9 mouse cellular contexts compared by ENCODE assay signal in the genomic region with DNA sequence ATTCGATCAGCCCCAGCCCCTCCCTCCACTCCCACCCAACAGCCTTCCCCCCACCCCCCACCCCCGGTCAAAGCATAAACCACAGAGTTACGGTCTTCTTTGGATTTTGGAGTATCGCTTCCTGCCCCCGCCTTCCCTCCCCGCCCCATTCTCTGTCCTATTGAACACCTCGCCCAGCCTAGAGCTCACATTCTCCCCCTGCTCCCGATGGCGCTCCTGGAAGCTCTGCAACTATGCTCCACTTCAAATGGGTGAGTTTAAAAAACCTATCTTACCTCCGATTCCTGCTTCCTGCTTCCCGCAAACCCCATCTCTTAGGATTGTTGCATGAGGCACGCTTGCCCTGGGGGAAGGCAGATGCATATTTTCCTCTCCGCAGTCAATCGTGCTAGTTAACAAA.
DNase-seq lines count a peak whose midpoint lies in the region; ATAC-seq and TF ChIP-seq lines count a peak whose summit lies in the region.
"Had no signal": no experiment of that assay in that cellular context is flagged by ENCODE, and none has a peak within 500 bp of the region (broad histone marks: within the 10 kb centered on the region; RNA-seq: fewer than 3 reads in every experiment).

No protein-coding gene starts in this region.

- peak; percentile 29 to 71 for DNase-seq in adrenal gland, adult (ENCODE audit: inconsistent age in 2 of 2, low spot score in 1 of 2)
- DNase-seq in adrenal gland, postnatal 4 days (ENCODE audit: low spot score in 2 of 2): no peak
- DNase-seq in ES-CJ7 (ENCODE audit: low read depth, low spot score): peak; percentile 19
- DNase-seq in hindbrain, embryonic 11.5 days (ENCODE audit: low spot score): peak; percentile 60
- DNase-seq in liver, embryonic 14.5 days (ENCODE audit: low read depth in 3 of 3, low spot score in 3 of 3): no peak
- peak; percentile 46 for DNase-seq in right cerebral cortex, postnatal 4 days

- TF ChIP-seq CTCF in liver, embryonic 14.5 days (IDR thresholded peaks at IDR 0.05; ENCODE audit: low read depth): no peak

- H3K4me1 ChIP-seq in embryonic facial prominence, embryonic 15.5 days: peaks cover 30% of the 10 kb centered on the region
- no peaks in the 10 kb centered on the region for H3K4me1 ChIP-seq in hindbrain, embryonic 11.5 days (replicated peaks; ENCODE audit: control insufficient read depth, insufficient read depth, low read length)
- H3K4me1 ChIP-seq in liver, embryonic 14.5 days (replicated peaks; ENCODE audit: control insufficient read depth in 2 of 2, insufficient read depth in 2 of 2, low read length in 1 of 2): no peaks in the 10 kb centered on the region

- peak overlapping the region; percentile 83 for H3K9ac ChIP-seq in embryonic facial prominence, embryonic 15.5 days
- peak overlapping the region; percentile 95 for H3K9ac ChIP-seq in hindbrain, embryonic 11.5 days (ENCODE audit: low read depth, low read length)
- H3K9ac ChIP-seq in liver, embryonic 14.5 days (replicated peaks): no peak overlapping the region

- peak overlapping the region; percentile 56 for H3K4me3 ChIP-seq in embryonic facial prominence, embryonic 15.5 days (replicated peaks)
- peak overlapping the region; percentile 70 for H3K4me3 ChIP-seq in hindbrain, embryonic 11.5 days (ENCODE audit: low read depth, low read length)
- peak overlapping the region in 1 of 2 experiments; percentile 54; a peak in 2 of 4 replicates for H3K4me3 ChIP-seq in liver, embryonic 14.5 days (ENCODE audit: insufficient read depth in 1 of 2, low read depth in 2 of 2, low read length in 2 of 2)
- H3K4me3 ChIP-seq: erythroblast, embryonic 14.5 days had no signal

- no peaks in the 10 kb centered on the region for H3K36me3 ChIP-seq in embryonic facial prominence, embryonic 15.5 days
- H3K36me3 ChIP-seq in hindbrain, embryonic 11.5 days (ENCODE audit: control insufficient read depth, insufficient read depth, low read length): no peaks in the 10 kb centered on the region
- H3K36me3 ChIP-seq in liver, embryonic 14.5 days (replicated peaks; ENCODE audit: control insufficient read depth, insufficient read depth, low read depth): no peaks in the 10 kb centered on the region

- ATAC-seq in embryonic facial prominence, embryonic 15.5 days (ENCODE audit: insufficient number of reproducible peaks, low FRiP score, low TSS enrichment, low read depth): peak; percentile 72
- ATAC-seq in hindbrain, embryonic 11.5 days (ENCODE audit: low FRiP score): peak; percentile 28; the same call in 1 of the 2 replicates
- no peak for ATAC-seq in liver, embryonic 14.5 days (ENCODE audit: insufficient read depth)
- ATAC-seq in monocyte, adult 5-6 weeks (replicated peaks; ENCODE audit: insufficient number of reproducible peaks, low FRiP score, low TSS enrichment, poor library complexity, severe bottlenecking): no peak

- TF ChIP-seq EP300 in liver, embryonic 14.5 days (IDR thresholded peaks at IDR 0.05; ENCODE audit: low read depth): no peak

- no peaks in the 10 kb centered on the region for H3K9me3 ChIP-seq in embryonic facial prominence, embryonic 15.5 days (replicated peaks)
- H3K9me3 ChIP-seq in hindbrain, embryonic 11.5 days (ENCODE audit: control insufficient read depth, low read length): no peaks in the 10 kb centered on the region
- no peaks in the 10 kb centered on the region for H3K9me3 ChIP-seq in liver, embryonic 14.5 days (ENCODE audit: control insufficient read depth, low read length)

- H3K4me2 ChIP-seq in embryonic facial prominence, embryonic 15.5 days (replicated peaks): peak overlapping the region; percentile 53
- peak overlapping the region; percentile 63 for H3K4me2 ChIP-seq in hindbrain, embryonic 11.5 days (replicated peaks; ENCODE audit: low read depth, low read length)
- peak overlapping the region; percentile 21; the same call in 1 of the 2 replicates for H3K4me2 ChIP-seq in liver, embryonic 14.5 days (ENCODE audit: low read depth)

- 1% methylated on average over 14 of the region's 14 CpGs for WGBS in embryonic facial prominence, embryonic 15.5 days
- 2% methylated on average over 14 of the region's 14 CpGs for WGBS in hindbrain, embryonic 11.5 days
- WGBS in liver, embryonic 14.5 days (ENCODE audit: insufficient replicate concordance): 3% methylated on average over 14 of the region's 14 CpGs

- H3K27me3 ChIP-seq in embryonic facial prominence, embryonic 15.5 days: no peaks in the 10 kb centered on the region
- H3K27me3 ChIP-seq in hindbrain, embryonic 11.5 days (ENCODE audit: control insufficient read depth, insufficient read depth, low read length): no peaks in the 10 kb centered on the region
- H3K27me3 ChIP-seq in liver, embryonic 14.5 days (ENCODE audit: control insufficient read depth, insufficient read depth, low read length): no peaks in the 10 kb centered on the region; the same call in none of the 2 replicates

- H3K27ac ChIP-seq in embryonic facial prominence, embryonic 15.5 days (replicated peaks): peak overlapping the region; percentile 98
- H3K27ac ChIP-seq in hindbrain, embryonic 11.5 days (ENCODE audit: low read depth, low read length): peak overlapping the region; percentile 95
- no peak overlapping the region for H3K27ac ChIP-seq in liver, embryonic 14.5 days

Comparison
In these comparisons a context has a peak if more than half of its experiments do, and no peak if none do; other contexts are left out.
1. DNase-seq: peak in adrenal gland, adult (2 of 2), ES-CJ7 (single experiment), hindbrain, embryonic 11.5 days (single experiment) and right cerebral cortex, postnatal 4 days (single experiment); none in adrenal gland, postnatal 4 days (0 of 2) and liver, embryonic 14.5 days (0 of 3).
2. ATAC-seq: peak in embryonic facial prominence, embryonic 15.5 days (single experiment) and hindbrain, embryonic 11.5 days (single experiment); none in liver, embryonic 14.5 days (single experiment) and monocyte, adult 5-6 weeks (single experiment).
3. Peak in every context shown above with its lines, with median percentiles within 50 percentile points of each other: H3K4me2 ChIP-seq.